Mouse (Mus musculus) neural tube, embryonic 14.5 days (tissue): ENCODE data around the gene Pitpna. TPM values are rescaled to one million over a fixed set of nuclear protein-coding genes. Genes with fewer than 3 reads are reported as not detected.
A peak's percentile ranks its signal among the peaks of the same experiment; 100 is the strongest.

Experiments
- ATAC-seq: fragments of 200-750 bp; cut with Nextera tagmentation; 2 replicates; pipeline ENCODE4 v1.8.0; 2017; ENCODE audit warnings: low read depth, mild to moderate bottlenecking, moderate TSS enrichment, moderate library complexity
- H3K27ac ChIP-seq: fragments of 300-500 bp; sonication (generic); 2 replicates; pipeline ENCODE4 v1.5.1; 2014; ENCODE audit warnings: low read depth, mild to moderate bottlenecking, control low read depth, low read length, moderate library complexity, mixed read lengths
- H3K27me3 ChIP-seq: fragments of 300-500 bp; sonication (generic); 2 replicates; pipeline ENCODE4 v1.6.1; 2014; ENCODE audit warnings: low read length; ENCODE audit not compliant: control insufficient read depth, insufficient read depth
- H3K36me3 ChIP-seq: fragments of 300-500 bp; sonication (generic); 2 replicates; pipeline ENCODE4 v1.6.1; 2014; ENCODE audit warnings: low read length, mixed read lengths; ENCODE audit not compliant: control insufficient read depth, insufficient read depth
- H3K4me1 ChIP-seq: fragments of 300-500 bp; sonication (generic); 2 replicates; pipeline ENCODE4 v1.6.1; 2014; ENCODE audit warnings: low read length; ENCODE audit not compliant: control insufficient read depth, insufficient read depth
- H3K4me2 ChIP-seq: fragments of 300-500 bp; sonication (generic); 2 replicates; pipeline ENCODE4 v1.6.1; 2014; ENCODE audit warnings: mild to moderate bottlenecking, low read depth, low read length, control low read depth
- H3K4me3 ChIP-seq: fragments of 300-500 bp; sonication (generic); 2 replicates; pipeline ENCODE4 v1.5.1; 2014; ENCODE audit warnings: low read depth, low read length, control low read depth, mixed read lengths
- H3K9ac ChIP-seq: fragments of 300-500 bp; sonication (generic); replicated peaks from 2 replicates; pipeline ENCODE4 v1.6.1; 2014; ENCODE audit warnings: low read depth, mild to moderate bottlenecking, control low read depth, low read length, mixed read lengths
- H3K9me3 ChIP-seq: fragments of 300-500 bp; sonication (generic); 2 replicates; pipeline ENCODE4 v1.6.1; 2016; ENCODE audit warnings: low read length; ENCODE audit not compliant: control insufficient read depth
- WGBS: fragments of 180-500 bp; shearing (Covaris S2); extraction: QIAGEN DNeasy Blood & Tissue Kit; methylation state at CpG from one replicate; pipeline ENCODE4 v1.1.7; 2014; 5-methylcytosine and 5-hydroxymethylcytosine counted together
- polyA plus RNA-seq: library from polyadenylated mRNA; unstranded; fragments of >200 nt; fragmentation: Nextera tagmentation; extraction: Ambion mirVana; gene quantifications from 2 replicates; pipeline ENCODE4 v1.2.1, GENCODE M21; 2014

The Pitpna gene
- polyA plus RNA-seq, result 128 TPM in 2 replicates

DNA sequence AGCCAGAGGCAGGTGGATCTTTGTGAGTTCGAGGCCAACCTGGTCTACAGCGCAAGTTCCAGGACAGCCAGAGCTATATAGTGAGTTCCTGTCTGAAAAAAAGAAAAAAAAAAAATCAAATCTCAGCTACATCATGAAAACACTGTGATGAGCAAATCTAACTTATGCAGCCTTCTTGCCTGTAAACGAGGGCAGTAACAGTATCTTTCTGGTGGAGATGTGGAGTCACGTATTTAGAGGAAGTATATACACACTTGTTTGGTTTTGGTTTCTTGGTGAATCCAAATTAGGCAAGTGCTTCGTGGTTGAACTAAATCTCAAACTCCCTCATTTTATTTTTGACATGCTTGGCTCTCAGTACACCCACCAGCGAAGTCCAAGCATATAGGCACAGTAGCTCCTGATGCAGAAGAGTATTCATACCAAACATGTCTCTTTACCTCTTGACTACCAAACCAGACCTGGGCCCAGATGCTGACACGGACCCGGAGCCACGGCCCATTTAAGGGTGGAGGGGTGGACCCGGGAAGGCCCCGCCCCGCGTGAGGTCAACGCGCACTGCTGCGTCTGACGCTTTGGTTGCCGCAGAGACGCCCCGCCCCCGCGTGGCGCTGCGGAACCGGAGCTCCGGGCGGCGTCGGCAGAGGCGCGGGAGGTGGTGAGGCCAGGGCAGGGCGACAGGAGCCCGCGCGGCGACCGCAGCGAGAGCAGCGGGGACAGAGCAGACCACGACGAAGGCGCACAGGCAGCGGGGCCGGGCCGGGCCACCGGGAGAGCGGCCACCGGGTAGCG is at the start of gene Pitpna:
Pitpna (plus strand) TSS at position 605 of the 792 bp plus-strand sequence.
- Histone ChIP-seq H3K9me3 (no peaks in the 10 kb centered on the region), H3K4me3 (peak within 1 kb of the TSS; percentile 86)
- WGBS, result 9% methylated on average over 34 of the region's 49 CpGs

DNA sequence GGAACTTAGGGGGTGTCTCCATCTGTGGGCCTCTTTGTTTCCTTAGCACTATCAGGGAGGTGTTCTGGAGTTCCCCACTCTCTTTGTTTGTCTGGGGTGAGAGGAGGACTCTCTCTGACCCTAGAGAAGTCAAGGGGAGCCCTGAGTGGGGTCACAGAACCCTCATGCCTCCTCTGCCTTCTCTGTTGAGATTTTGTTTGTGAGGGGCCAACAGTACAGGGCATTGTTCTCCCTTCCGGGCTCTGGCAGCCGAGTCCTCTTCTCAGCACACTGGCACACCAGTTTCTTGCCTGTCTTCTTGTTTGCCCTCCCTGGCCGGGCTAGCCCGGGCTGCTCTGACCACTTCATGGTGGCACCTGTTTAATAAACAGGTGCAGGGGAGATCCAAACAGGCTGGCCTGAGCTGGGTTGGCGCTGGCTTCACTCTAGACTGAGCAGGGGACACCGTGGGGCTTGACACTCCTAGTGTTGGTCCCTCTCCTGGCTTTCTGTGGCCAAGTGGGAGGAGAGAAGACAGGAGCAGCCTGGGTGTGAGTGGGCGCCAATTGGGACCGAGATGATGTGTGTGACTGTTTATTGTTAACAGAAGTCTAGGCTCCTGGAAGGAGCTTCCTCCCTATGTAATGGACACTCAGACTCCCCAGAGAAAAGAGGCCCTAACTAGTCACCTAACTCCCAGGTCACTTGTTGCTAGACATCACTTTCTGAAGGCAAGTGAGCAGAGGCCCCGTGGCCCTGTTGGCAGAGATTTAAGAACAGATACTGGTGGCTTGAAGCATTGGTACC is 49.5 kb upstream of the Pitpna start:
- H3K4me2 ChIP-seq, result no peak overlapping the region
- H3K36me3 ChIP-seq, result no peaks in the 10 kb centered on the region; the same call in 1 of the 2 replicates
- no peak for ATAC-seq
- H3K4me3 ChIP-seq, result no peak overlapping the region
- H3K9ac ChIP-seq, result no peak overlapping the region
- peak overlapping the region; percentile 7; the same call in 1 of the 2 replicates for H3K27ac ChIP-seq
- H3K4me1 ChIP-seq, result peaks cover 34% of the 10 kb centered on the region
- WGBS, result 72% methylated on average over 9 of the region's 9 CpGs
- H3K27me3 ChIP-seq, result no peaks in the 10 kb centered on the region
- H3K9me3 ChIP-seq, result no peaks in the 10 kb centered on the region

More for the DNA sequence above, at the start of gene Pitpna:
- H3K9ac ChIP-seq, result peak within 1 kb of the TSS; percentile 96
- H3K27ac ChIP-seq, result peak within 1 kb of the TSS; percentile 91
- H3K27me3 ChIP-seq, result no peaks in the 10 kb centered on the region
- peaks cover 5% of the 10 kb centered on the region; the same call in 1 of the 2 replicates for H3K36me3 ChIP-seq
- peak; percentile 94 for ATAC-seq
- H3K4me2 ChIP-seq, result peak within 1 kb of the TSS; percentile 87
- peaks cover 13% of the 10 kb centered on the region for H3K4me1 ChIP-seq

DNA sequence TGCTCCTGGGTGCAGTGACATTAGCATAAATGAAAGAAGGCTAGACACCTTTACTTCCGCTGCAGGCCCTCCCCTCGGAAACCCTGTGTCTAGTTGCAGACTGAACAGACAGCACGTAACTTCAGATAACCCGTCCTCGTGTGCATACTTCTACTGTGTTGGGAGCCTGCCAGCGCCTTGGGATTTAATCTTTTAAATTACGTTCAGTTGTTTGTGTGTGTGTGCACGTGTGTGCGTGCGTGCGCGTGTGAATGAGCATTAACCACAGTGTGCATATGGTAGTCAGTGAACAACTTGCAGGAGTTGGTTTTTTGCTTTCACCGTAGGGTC is 49.0 kb upstream of the Pitpna start:
- H3K4me2 ChIP-seq, result no peak overlapping the region
- WGBS, result 88% methylated on average over 13 of the region's 13 CpGs
- no peaks in the 10 kb centered on the region for H3K9me3 ChIP-seq
- H3K36me3 ChIP-seq, result no peaks in the 10 kb centered on the region; the same call in 1 of the 2 replicates
- H3K4me3 ChIP-seq, result no peak overlapping the region
- no peak for ATAC-seq
- H3K4me1 ChIP-seq, result peaks cover 32% of the 10 kb centered on the region
- no peaks in the 10 kb centered on the region for H3K27me3 ChIP-seq
- 0 out of 2 replicates have a peak overlapping the region, but pooled peaks have one; percentile 0 for H3K27ac ChIP-seq
- H3K9ac ChIP-seq, result no peak overlapping the region

DNA sequence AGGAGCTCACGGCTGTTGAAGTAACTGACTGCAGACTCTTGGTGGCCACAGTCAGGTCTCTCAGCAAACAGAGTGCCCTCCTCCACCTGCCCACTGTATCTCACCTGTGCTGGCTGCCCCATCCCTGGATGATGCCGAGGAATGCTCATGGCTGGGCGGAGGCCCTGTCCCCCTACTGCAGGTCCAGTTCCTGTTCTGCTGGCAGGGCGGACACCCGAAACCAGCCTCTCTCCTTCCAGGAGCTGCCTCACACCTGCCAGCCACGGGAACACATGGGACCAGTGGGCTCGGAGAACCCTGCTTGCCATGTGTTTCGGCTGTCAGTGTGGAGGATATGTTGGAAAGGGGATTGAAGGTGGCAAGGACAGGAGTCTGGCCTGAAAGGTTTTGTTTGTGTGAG is 47.7 kb upstream of the Pitpna start:
- Histone ChIP-seq H3K9ac (no peak overlapping the region), H3K4me3 (no peak overlapping the region), H3K36me3 (peaks cover 2% of the 10 kb centered on the region), H3K4me2 (no peak overlapping the region), H3K27me3 (no peaks in the 10 kb centered on the region), H3K4me1 (peaks cover 22% of the 10 kb centered on the region), H3K9me3 (no peaks in the 10 kb centered on the region), H3K27ac (0 out of 2 replicates have a peak overlapping the region, but pooled peaks have one; percentile 7)
- 89% methylated on average over 8 of the region's 8 CpGs for whole genome bisulfite sequencing
- ATAC-seq, result no peak

DNA sequence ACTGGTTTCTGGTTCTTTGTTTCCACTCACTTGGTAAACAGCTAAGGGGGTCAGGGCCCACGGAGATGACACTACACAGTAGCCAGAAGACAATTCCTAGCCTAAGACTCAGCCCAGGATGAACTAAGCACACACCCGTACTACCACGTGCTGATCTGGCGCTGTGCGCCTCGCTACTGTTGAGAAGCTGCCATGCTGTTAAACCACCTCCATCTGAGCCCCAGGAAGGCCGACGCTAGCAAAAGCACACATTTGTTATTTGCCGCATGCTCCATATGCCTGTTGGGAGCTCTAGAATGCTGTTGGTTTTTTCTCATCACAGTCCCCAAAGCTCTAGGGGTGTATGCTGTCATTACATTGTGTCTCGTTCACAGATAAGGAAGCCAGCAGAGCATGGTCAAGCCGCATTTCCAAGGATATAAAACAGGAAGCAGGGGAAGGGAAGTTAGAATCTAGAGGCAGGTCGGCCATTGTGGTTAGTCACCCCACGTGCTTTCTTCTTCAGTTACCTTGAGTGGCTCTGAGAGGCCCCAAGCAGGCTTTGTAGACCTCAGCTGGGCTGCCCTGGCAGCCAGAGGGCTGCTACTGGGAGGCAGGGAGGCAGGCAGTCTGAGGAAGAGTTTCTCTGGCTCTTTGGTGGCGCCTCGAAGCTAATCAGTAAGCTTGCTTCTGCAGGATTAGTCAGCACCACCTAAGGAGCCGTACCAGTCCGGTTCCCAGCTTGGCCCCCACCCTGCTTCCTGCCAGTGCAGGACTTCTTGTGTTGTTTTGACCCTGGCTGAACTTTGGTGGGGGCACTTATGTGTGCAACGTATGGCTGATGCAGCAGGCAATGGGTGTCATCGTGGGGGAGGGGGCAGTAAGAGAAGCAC is 47.0 kb upstream of the Pitpna start:
- no peak overlapping the region for H3K9ac ChIP-seq
- H3K4me2 ChIP-seq, result no peak overlapping the region
- peak overlapping the region; percentile 7; the same call in 1 of the 2 replicates for H3K27ac ChIP-seq
- no peak overlapping the region for H3K4me3 ChIP-seq
- no peak for ATAC-seq
- H3K9me3 ChIP-seq, result no peaks in the 10 kb centered on the region
- no peaks in the 10 kb centered on the region for H3K27me3 ChIP-seq
- 69% methylated on average over 19 of the region's 19 CpGs for WGBS
- H3K36me3 ChIP-seq, result peaks cover 9% of the 10 kb centered on the region
- peaks cover 15% of the 10 kb centered on the region; the same call in 1 of the 2 replicates for H3K4me1 ChIP-seq

DNA sequence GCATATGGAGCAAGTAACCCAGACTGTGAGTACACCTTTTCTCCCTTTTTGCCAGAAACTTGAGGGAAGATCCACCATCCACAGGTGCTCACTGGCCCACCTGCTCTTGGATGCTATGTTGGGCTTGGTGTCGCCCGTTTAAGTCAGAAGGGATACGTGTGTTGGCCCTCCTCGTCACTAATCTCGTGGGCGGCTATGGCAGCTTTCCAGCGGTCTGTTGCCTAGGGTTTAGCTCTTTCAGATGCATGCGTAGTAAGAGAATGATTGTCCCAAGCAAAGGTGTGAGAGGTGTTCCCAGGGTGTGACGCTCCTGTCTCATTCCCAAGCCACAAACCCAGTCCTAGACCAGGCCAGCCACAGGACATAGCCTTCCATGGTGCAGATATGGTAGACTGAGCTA is 43.2 kb upstream of the Pitpna start:
- Histone ChIP-seq H3K36me3 (peaks cover 20% of the 10 kb centered on the region; the same call in 1 of the 2 replicates), H3K4me2 (no peak overlapping the region), H3K9ac (no peak overlapping the region), H3K4me1 (peaks cover 10% of the 10 kb centered on the region; the same call in 1 of the 2 replicates), H3K27ac (no peak overlapping the region), H3K9me3 (no peaks in the 10 kb centered on the region), H3K4me3 (no peak overlapping the region), H3K27me3 (no peaks in the 10 kb centered on the region)
- no peak for ATAC-seq
- 85% methylated on average over 9 of the region's 9 CpGs for WGBS

DNA sequence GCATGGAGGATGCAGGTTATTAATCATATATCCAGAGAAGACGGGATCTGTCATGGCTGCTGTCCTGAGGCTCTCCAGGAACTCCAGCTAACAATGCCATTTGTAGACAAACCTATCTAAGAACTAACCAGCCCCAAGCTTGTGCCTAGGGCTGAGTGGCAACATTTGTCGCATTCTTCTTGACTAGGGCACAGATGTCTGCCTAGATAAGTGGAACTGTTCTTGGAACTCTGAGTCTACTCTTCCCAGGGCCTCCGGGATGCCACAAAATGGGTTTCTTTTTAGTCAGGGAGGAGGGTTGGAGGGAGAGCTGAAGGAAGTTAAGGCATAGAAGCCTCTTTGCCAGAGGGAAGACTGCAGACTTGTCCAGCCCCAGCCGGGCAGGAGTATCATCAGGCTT is 41.8 kb upstream of the Pitpna start:
- ATAC-seq, result no peak
- Histone ChIP-seq H3K4me2 (no peak overlapping the region), H3K27me3 (no peaks in the 10 kb centered on the region), H3K36me3 (peaks cover 20% of the 10 kb centered on the region; the same call in 1 of the 2 replicates), H3K9me3 (no peaks in the 10 kb centered on the region), H3K9ac (no peak overlapping the region), H3K27ac (no peak overlapping the region), H3K4me1 (peaks cover 9% of the 10 kb centered on the region), H3K4me3 (no peak overlapping the region)
- WGBS, result 73% methylated on average over 4 of the region's 4 CpGs

DNA sequence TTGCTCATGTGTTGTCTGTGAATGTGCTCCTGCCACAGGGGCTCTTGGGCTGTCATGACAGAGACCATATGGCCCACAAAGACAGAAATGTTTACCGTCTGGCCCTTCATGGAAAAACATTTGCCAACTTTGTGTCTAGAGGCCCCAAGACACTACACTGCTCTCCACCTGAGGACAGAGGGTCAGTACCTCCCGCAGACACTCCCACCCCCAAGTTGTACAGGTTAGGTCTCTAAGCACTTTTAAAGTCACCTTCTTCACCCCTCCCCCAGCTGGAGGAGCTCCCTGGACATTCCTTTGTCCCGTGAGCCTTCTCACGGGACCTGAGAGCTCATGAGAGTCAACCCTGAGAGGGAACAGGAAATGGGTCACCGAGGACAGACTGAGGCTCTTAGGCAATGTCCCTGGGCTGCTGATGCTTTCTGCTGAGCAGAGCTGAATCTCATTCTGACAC is 38.2 kb upstream of the Pitpna start:
- H3K4me3 ChIP-seq, result no peak overlapping the region
- H3K27me3 ChIP-seq, result no peaks in the 10 kb centered on the region
- no peak overlapping the region for H3K27ac ChIP-seq
- H3K4me2 ChIP-seq, result no peak overlapping the region
- peaks cover 27% of the 10 kb centered on the region for H3K36me3 ChIP-seq
- ATAC-seq, result no peak
- H3K9me3 ChIP-seq, result no peaks in the 10 kb centered on the region
- WGBS, result 47% methylated on average over 5 of the region's 5 CpGs
- H3K9ac ChIP-seq, result no peak overlapping the region
- peaks cover 18% of the 10 kb centered on the region for H3K4me1 ChIP-seq
